Mouse (Mus musculus) cerebellum, adult 2 months (tissue): ENCODE results near the gene Ltbr.
"Not testable (repeated sequence)": the region's sequence is repeated elsewhere in the genome, so short reads cannot be mapped to it uniquely, and the experiment has no call there.

Source experiments
- CTCF ChIP-seq: fragments of 200-500 bp; IDR thresholded peaks from 2 replicates; pipeline ENCODE4 v1.5.1; 2011; ENCODE audit warnings: low read depth, mild to moderate bottlenecking, control low read depth, low read length, moderate library complexity, borderline replicate concordance; ENCODE audit not compliant: insufficient read depth
- POLR2A ChIP-seq: fragments of 200-500 bp; IDR thresholded peaks from 2 replicates; pipeline ENCODE4 v1.6.1; 2011; ENCODE audit warnings: low read length, control low read depth, borderline replicate concordance; ENCODE audit not compliant: insufficient read depth

DNA sequence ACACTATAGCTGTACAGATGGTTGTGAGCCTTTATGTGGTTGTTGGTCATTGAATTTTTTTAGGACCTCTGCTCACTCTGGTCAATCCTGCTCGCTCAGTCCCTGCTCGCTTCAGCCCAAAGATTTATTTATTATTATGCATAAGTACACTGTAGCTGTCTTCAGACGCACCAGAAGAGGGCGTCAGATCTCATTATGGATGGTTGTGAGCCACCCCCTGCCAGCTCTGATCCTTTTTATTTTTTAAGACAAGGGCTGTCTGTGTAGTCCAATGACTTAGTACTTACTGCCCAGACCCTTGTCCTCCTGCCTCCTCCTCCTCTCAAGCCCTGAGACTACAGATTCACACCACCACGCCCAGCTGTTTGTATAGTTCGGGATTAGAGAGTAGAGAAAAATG, 47.1 kb downstream of the Ltbr start:
- not testable (repeated sequence) for TF ChIP-seq POLR2A, CTCF
